Mouse (Mus musculus) retina, embryonic 14.5 days (tissue): ENCODE results near the gene Cldn13.

ENCODE experiments used
- DNase-seq: peaks from one replicate; pipeline ENCODE4 v3.0.0-alpha.2; 2015; ENCODE audit warnings: low spot score

Cldn13 gene

DNA sequence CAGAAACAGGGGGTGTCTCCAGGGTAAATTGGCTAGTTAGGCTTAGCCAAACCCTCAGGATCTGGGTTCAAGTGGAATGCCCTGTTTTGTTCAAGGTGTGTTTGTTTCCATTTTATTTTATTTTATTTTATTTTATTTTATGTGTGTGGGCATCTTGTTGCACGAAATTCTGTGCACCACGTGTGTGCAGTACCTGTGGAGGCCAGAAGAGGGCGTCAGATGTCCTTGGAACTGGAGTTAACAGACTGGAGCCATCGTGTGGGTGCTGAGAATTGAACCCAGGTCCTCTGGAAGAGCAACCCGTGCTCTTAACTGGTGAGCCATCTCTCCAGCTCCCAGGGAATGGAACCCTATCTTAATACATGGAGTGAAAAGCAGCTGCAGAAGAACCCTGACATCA lies 22.6 kb downstream of the Cldn13 start:
- no peak for DNase-seq

DNA sequence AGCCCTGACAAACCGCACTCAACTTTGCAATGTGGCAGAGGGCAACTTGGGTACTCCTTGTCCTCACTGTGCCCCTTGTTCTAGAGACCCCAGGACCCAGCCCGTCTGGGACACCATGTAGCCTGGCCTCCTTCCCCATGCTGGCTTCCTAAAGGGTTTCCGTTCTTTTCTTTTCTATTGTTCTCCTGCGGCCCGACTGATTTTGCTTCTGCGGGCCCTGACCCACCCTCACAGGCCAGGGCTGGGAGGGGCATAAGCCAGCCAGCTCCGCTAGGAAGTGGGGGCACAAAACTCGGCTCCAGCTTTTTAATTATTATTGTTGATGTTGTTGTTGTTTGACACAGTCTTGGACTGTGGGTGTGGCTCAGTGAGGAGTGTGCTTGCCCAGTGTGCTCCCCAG lies 23.8 kb downstream of the Cldn13 start:
- DNase-seq: no peak

GRCm38 (mm10) chr5:134890601-134891054 lies 24.7 kb downstream of the Cldn13 start:
- no peak for DNase-seq

DNA sequence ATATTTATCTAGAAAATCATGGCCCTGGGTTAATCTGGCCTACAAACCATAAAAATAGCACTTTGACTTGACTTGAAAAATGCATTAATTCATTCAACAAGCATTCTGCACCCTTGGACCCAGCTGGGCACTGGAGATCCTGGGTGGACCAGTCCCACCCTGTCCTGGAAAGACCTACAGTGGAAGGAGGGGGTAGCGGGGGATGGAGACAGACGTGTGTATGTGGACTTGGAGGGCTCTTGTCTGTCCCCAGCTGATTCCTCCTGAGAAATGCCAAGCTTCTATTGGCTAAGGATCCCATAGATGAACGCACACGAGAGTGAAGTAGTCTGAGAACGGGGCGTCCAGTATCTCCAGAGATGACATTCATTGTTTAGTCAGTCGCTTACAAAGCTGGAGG lies 26.8 kb downstream of the Cldn13 start:
- no peak for DNase-seq

- peak; percentile 22 for DNase-seq
Measured at GRCm38 (mm10) chr5:134887447-134888335, 27.6 kb downstream of the Cldn13 start.

- DNase-seq: no peak
Measured at GRCm38 (mm10) chr5:134883077-134883476, 32.2 kb downstream of the Cldn13 start.

DNA sequence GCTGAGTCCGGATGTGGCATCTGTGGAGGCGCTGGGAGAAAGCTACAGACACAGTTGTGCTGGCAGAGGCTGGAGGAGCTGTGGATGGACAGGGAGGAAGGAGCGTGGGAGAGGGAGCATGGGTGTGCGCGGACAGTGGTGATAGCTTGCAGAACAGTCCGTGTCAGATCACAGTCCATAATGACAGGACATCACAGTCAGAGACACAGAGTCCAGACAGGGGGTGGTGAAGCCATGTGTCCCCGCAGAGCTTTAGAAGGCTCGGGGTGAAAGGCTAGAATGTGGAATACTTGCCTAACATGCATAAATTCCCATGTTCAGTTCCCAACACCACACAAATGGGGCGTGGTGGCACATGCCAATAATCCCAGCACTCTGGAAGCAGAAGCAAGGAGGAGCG lies 38.5 kb downstream of the Cldn13 start:
- no peak for DNase-seq

DNA sequence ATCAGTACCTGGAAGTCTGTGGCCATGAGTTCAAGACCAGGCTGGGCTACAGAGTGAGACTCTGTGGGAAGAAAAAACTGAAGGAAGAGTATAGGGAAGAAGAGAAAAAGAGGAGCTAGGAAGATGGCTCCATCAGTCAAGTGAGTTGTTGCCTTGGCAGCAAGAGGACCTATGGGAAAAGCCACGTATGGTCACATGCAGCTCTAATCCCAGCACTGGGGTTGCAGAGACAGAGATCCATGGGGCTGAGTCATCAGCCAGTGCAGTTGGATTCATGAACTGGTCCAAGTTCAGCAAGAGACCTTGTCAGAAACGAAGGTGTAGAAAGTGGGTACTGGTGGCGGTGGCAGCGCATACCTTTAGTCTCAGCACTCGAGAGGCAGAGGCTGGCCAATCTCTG lies 40.1 kb downstream of the Cldn13 start:
- DNase-seq: no peak

DNA sequence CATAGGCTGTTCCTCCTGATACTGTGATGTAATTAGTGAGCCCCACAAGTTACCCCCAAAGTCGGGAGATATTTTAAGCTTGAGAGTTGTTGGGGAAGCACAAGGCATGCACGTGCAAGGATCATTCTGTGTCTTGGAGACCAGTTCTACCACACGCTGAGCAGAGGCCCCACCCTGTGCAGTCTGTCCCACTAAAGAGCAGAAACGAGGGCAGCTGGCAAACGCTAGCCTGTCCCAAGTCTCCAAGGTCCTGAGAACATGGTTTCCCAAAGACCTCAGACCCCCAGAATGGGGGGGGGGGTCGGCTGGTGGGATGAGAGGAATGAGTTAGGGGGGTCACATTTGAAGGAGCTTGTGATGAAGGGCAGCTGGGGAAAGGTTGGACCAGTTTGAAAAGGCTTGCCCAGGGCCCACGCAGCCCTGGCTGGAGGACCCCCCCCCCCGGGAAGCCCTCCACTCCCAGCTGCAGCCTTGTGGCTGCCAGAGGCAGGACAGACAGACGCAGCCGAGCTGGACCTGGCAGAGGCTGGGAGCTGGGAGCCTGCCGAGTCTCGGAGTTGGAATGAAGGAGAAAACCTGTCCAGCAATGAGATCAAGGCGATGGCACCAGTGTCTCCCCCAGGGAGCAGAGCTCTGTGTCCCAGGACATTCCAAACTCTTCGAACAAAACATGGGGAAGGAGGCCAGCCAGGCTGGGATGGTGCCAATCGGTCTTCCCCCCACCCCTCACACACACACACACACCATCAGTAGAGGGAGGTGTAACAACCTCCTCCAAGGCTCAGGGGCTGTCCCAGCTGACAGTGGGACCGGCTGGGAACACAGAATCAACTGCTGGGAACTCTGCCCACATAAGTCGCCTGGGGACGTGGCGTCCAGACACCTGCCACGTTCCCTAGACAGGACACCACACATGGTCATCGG lies 41.1 kb downstream of the Cldn13 start:
- no peak for DNase-seq

- no peak for DNase-seq
Measured at GRCm38 (mm10) chr5:134873034-134873433, 42.3 kb downstream of the Cldn13 start.

- DNase-seq: no peak
Measured at GRCm38 (mm10) chr5:134872597-134872996, 42.7 kb downstream of the Cldn13 start.

GRCm38 (mm10) chr5:134868506-134868905 lies 46.8 kb downstream of the Cldn13 start:
- DNase-seq: no peak

DNA sequence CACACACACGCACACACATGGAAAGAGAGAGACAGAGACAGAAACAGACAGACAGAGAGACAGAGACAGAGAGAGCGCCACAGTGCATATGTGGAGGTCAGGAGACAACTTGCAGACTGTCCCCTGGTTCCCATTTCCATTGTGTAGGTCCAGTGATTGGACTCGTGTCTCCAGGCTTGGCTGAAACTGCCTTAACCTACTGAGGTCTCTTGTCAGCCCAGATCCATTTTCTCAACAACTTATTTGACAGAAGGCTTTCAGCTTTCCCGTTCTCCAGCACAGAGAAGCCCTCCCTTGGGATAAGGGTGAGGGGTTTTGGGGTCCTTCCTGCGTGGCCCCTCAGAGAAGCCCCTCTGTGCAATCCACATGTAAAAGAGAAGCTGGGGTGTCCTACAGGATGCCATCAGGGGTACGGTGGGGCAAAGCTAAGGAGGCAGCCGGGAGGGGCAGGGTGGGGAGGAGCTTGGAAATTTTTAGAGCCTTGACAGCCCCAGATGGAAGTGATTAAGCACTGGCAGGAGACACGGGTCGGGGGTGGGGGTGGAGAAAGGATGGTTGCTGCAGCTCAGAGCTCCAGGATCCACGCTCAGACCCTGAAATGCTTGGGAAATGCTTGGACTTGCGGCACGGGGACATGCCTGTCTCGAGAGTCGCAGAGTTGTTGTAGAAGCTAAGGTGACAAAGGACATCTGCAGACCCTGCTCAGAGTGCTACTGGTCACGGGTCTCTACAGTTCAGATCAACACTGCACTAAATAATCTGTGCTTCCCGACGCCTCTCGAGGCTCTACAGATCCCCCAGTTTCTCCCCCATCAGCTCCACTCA lies 47.8 kb downstream of the Cldn13 start:
- DNase-seq: no peak

DNA sequence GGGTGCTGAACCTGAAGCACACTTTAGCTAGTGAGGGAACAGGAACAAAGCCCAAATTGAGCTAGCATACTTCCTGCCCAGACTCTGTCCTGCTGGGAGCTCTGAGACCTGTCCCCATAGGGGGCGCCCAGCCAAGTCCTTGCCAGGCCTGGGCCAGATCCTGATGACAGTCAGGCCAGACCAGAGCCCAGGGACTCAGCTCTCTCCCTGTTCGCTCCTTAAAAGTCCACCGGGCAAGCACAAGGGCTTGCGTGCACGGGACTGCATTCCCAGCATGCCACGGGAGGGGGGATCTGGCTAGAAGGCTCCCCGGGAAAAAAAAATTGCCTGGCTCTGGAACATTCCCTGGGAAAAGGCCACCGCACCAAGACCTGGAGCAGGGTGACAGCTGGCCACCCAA lies 50.2 kb downstream of the Cldn13 start:
- no peak for DNase-seq
